Mouse (Mus musculus) embryo, embryonic 11.5 days (tissue): Measurements from ENCODE around the gene Ppil6.

Experiments used
- DNase-seq: peaks from one replicate; pipeline ENCODE4 v3.0.0-alpha.2; 2012; ENCODE audit warnings: low read depth, low spot score

Ppil6 gene

DNA sequence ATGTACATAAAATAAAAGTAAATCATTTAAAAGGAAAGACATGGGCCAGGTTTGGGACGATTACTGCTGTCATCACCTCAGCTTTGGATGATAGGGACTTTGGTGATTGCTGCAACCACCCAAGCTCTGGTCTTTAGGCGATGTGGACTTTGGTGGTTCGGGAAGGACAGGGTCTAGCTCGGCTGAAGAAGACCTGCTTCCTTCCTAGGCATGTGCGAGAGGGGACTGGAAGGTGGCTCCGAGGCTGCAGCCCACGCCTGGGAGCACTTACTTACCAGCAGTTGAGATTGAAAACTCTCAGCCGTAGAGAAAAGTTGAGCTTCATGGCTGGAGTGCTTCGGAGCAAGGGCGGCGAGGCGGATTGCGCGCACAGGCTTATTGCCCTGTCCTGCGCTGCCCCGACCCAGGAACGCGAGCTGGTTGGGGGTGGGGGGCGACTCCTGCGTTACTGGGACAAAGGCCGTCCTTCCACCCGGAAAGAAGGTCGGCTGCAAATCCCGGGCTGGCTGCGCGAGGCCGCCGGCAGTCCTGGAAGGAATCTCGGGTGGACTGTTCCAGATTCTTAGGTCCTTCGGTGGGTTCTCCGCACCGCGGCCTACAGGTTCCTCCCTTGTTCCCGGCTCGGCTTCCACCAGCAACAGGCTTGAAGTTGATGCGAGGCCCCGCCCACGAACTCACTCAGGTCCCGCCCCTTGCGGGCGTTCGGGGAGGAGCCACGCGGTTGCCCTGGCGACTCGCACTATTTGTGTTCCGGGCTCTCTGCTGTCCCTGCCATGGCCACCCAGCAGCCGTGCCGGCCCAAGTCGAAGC is at the start of gene Ppil6, which contains the start of gene Smpd2:
Ppil6 (plus strand) TSS at position 732 of the 810 bp plus-strand sequence.
Smpd2 (minus strand) TSS at position 662 of the 810 bp plus-strand sequence.
- peak; percentile 93 for DNase-seq

DNA sequence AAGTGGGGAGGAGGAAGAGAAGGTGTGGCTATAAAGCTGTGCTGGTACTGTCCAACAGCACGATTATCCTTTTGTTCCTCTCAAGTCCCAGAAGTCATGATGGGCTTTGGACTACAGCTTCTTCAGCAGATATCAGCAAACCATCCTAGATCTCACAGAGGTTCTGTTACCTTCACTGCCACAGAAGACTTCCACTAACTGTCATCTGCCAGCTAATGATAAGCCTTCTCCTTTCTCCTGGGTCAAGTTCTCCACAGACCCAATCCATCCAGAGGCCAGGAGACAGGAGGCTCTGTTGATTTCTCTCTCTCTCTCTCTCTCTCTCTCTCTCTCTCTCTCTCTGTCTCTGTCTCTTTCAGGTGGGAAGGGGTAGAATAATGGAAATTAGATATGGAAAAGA is 42.0 kb upstream of the Ppil6 start:
- no peak for DNase-seq

DNA sequence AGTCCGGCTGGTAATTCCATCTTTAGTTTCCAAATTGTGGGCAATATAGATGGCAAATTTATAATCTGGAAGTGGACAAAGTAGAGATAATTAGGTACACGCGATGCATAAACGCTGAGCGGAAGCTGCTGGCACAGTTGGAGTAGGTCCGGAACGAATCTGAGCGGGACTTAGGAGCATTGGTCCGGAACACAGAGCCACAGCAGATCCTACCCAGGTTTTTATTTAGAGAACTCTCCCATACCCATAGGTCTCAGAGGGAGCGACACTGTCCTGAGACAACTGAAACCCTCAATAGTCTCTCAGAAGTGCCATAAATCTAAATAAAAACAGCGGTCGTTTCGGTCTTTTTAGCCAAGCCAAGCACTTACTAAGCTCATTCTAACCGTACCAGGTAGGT is 40.6 kb upstream of the Ppil6 start:
- no peak for DNase-seq

DNA sequence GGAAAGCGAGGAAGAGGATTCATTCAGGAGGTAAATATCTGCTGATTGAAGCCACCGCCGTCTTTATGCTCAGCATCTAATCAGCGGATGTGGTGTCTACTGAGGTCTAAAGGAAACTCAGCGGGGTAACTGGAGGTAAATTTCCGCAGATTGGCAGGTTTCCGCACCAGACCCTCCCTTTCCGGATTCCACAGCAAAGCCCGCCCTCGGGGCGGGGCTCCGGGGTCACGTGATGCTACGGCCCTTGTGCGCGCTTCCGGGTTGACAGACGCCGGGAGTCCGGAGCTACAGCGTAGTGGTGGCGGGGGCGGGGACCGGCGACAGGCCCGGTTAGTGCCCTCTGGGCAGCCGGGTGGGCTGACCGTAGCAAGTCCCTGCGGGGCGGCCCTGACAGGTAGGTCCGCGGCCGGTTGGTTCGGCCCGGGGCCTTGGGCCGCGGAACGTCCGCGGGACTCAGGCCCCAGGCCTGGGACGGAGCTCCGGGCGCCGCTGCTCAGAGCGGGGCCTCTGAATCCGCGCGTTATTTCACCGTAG is 40.0 kb upstream of the Ppil6 start, which contains the start of gene Zbtb24:
Zbtb24 (plus strand) TSS at position 247 of the 534 bp plus-strand sequence.
- peak; percentile 95 for DNase-seq

DNA sequence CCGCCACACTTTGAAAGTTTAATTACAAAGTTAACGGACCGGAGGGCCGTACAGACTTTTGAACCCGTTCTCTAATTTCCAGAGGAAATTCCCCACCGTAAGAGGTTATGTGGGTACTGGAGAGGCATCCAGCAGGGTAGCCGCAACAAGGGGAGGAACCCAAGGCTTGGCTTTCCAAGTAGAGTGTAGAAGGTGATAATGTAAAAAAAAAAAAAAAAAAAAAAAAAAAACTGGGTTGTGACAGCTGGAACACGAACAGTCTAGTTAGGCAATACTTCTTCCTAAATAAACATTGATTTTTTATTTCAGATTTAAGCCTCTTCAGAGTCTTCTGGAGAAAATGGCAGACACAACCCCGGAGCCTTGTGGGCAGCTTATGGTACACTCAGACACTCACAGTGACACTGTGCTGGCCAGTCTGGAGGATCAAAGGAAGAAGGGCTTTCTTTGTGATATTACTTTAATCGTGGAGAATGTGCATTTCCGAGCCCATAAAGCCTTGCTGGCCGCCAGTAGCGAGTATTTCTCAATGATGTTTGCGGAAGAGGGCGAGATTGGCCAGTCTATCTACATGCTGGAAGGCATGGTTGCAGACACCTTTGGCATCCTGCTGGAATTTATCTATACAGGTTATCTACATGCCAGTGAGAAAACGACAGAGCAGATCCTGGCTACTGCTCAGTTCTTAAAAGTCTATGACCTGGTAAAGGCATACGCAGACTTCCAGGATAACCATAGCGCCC is 39.3 kb upstream of the Ppil6 start:
- no peak for DNase-seq

DNA sequence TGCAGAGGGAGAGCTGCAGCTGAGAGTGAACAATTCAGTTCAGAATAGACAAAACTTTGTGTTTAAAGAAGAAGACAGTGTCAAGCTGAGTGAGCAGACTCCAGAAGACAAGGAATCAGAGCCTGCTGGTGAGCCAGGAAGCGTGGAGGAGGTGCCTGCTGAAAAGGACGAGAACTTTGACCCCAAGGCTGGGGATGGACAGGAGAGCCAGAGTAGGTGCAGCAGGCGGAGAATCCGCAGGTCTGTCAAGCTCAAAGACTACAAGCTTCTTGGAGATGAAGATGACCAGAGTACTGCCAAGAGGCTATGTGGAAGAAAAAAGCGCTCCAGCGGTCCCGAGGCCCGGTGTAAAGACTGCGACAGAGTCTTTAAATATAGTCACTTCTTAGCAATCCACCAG is 38.6 kb upstream of the Ppil6 start:
- DNase-seq = no peak

DNA sequence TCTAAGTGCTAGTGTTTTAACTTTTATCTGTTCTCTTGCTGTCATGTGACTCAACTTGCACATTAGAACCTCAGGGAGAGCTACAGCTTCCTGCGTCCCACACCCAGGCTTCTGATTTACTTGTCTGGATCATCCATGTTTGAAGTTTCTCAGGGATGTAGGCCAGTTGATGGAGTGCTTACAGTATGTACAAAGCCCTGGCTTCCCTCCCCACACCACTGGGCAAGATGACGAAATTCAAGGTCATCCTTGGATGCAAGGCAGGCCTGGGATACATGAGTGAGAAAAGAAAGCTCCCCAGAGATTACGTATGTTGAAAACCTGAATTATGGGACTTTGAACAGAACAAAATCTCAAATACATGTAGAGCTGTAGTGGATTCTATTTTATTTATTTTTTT is 37.4 kb upstream of the Ppil6 start:
- DNase-seq = no peak

DNA sequence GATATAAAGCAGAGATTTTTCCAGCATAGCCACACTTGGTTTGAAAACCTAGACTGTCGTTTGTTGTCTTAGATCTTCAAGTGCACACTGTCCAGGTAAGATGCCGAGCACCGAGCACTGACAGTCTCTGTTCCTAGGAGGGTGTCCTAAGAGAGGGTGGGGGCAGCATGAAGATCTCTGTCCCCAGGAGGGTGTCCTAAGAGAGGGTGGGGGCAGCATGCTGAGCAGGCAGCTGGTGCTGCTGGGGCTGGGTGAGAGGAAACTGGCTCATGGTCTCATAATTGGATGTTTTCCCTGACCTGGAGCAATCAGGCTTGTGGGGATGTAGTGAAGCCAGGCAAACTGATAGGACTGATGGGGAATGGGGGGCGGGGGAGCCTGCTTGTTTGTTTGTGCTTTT is 30.2 kb upstream of the Ppil6 start:
- no peak for DNase-seq

DNA sequence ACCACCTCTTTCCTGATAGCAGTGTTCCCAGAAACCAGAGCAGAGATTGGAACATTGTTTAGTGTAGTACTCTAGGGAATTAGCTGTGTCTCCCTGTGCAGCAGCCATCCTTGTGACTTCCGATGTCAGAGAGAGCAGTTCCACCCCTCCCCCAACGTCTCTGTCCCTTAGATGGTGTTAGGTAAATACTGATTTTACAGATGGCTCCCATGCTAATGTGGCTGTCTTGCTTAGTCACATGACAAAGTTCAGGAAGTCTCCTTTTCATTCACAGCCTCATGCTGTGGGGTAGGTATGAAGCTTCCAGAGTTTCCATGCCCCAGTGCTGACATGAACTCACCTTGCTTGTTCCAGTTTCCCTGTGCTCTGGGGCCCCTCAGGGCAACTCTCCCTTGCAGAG is 29.7 kb upstream of the Ppil6 start:
- no peak for DNase-seq

DNA sequence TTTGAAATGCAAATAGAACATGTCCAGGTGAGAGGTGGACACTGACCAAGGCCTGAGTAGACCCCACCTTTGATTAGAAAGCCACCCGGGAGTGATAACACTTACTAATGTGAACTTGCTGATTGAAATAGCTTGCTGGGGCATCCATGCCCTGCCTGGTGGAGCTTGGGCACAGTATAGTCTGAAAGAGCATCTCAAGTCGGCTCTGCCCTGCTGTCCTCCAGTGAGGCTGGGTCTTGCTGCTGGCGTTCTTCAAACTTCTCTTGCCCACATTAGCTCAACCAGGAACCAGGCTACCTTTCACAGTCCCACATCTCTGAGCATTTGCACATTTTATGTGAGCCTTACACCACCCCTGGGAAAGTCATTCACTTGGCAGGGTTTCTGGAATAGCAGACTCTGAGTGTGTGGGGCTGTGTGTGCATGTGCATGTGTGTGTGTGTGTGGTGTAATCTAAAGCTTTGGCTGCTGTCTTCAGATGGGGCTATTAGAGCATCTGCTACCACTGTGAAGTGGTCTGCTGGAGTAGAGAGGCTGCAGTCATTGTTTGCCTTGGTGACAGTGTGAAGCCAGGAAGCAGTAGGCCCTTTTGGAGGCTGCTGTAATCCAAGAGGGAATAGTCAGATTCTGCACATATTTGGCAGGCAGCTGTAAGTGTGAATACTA is 29.0 kb upstream of the Ppil6 start:
- DNase-seq = no peak

DNA sequence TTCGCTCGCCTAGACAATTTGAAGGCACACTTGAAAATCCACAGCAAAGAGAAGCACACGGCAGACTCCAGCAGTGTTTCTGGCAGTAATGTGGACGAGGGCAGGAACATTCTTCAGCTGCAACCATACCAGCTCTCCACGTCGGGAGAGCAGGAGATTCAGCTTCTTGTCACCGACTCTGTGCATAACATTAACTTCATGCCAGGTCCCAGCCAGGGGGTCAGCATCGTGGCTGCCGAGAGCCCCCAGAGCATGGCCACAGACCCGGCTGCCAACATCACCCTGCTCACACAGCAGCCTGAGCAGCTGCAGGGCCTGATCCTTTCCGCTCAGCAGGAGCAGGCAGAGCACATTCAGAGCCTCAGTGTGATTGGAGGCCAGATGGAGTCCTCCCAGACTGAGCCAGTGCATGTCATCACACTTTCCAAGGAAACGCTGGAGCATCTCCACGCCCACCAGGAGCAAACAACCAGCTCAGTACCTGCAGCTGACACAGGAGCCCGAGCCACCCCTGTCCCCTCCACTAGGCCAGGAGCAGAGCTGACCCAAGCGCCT is 25.8 kb upstream of the Ppil6 start:
- no peak for DNase-seq

DNA sequence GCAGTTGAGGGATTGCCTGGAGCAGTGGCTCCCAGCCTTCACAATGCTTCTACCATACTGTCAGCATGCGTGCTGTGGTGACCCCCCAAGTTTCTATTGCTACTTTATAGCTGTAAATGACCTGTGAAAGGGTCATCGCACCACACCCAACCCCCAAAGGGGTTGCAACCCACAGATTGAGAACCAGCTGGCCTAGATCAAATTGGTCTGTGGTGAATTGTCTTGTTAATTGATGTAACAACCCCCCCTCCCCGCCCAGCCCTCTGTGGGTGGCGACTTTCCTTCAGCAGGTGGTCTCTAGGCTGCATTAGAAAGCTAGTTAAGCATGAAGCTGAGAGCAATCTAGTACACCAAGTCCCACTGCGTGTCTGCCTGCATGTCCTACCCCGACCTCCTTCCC is 22.9 kb upstream of the Ppil6 start:
- no peak for DNase-seq

DNA sequence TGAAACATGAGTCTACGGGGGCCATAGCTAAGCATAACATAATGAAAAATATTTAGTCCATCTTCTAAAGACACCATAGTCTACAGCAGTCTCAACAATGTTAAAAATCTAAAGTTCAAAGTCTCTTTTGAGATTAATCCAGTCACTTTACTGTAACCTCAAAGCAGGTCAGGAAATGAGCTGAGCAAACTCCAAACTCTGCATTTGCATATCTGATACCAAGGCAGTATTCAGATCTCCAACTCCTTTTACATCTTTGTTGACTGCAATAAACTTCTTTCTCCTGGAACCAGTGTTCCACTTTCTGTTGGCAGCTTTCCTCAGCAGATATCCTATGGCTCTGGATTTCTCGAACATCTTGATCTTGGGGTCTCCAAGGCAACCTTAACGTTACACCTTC is 19.5 kb upstream of the Ppil6 start:
- DNase-seq = no peak

DNA sequence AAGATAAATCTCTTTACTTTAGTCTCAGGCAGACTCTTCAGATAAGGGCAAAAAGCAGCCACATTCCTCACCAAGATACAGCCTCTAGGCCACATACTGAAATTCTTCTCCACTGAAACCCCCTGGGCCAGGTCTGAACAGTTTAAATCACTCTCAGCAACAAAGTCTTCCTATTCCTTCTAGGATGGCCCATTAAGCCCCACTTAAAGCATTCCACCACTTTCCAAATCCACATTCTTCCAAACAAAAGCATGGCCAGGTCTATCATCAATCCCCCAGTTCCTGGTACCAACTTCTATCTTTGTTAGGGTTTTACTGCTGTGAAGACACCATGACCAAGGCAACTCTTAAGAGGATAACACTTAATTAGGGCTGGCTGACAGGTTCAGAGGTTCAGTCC is 17.7 kb upstream of the Ppil6 start:
- no peak for DNase-seq

DNA sequence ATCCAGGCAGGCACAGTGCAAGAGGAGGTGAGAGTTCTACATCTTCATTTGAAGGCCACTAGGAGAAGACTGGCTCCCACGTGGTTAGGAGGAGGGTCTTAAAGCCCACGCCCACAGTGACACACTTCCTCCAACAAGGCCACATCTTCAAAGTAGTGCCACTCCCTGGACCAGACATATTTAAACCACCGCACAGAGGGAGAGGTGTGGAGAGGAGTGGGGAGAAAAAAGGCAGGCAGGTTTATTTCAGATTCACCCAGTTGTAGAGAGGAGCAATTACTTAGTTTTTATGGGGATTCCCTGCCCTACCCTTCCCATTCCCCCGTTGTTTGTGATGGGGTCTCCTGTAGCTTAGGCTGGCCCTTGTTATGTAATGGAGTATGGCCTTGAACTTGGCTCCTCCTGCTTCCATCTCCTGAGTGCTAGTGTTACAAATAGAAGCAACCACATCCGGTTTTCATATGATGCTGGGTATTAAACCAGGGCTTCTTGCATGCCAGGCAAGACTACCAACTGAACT is 17.2 kb upstream of the Ppil6 start:
- DNase-seq = no peak

DNA sequence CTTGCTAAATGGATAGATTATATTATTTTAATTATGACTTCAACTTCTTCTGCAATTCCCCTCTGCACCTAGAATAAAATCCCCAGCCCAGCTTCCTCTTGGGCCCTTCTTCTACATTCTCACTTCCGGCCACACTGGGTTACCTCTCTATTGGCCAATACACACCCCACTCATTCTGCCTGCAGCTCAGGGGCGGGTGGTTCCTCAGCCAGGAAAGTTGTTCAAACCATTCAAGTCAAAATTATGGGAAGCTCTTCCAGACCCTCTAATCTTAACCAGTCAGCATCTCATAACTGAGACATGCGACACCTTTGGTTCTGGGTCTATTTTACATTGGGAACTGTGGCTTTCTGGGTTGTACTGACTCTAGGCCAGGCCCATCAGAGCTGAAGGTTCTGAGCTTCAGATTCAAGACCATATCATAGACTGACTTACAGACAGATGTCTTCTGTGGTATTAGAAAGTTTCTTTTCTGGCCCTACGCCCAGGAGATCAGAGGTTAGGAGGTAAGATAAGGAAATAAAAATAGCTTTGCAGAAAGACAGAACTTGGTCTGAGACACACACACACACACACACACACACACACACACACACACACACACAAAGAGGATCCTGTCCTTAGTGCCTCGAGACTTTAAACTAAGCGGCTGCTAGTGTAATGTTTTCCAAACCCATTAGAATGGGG is 16.3 kb upstream of the Ppil6 start:
- DNase-seq = no peak

DNA sequence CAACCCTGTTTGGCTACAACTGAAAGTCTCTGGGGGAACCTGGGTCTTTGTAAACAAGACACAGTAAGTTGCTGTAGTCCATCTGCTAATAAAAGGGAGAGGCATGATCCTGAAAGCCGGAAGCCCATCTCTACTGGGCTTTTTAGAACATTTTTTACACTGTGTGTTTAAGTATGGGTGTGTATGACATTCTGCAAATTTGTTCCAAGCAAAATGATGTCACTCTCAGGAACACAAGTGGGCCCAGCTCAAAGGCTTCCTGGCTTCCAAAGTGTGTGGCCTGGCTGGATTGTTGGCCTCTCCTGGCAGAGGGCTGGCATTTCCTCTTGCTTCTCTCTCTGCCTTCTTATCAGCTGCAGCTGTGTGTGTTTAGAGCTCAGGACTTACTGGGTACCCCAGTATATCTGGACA is 15.3 kb upstream of the Ppil6 start:
- DNase-seq = no peak

DNA sequence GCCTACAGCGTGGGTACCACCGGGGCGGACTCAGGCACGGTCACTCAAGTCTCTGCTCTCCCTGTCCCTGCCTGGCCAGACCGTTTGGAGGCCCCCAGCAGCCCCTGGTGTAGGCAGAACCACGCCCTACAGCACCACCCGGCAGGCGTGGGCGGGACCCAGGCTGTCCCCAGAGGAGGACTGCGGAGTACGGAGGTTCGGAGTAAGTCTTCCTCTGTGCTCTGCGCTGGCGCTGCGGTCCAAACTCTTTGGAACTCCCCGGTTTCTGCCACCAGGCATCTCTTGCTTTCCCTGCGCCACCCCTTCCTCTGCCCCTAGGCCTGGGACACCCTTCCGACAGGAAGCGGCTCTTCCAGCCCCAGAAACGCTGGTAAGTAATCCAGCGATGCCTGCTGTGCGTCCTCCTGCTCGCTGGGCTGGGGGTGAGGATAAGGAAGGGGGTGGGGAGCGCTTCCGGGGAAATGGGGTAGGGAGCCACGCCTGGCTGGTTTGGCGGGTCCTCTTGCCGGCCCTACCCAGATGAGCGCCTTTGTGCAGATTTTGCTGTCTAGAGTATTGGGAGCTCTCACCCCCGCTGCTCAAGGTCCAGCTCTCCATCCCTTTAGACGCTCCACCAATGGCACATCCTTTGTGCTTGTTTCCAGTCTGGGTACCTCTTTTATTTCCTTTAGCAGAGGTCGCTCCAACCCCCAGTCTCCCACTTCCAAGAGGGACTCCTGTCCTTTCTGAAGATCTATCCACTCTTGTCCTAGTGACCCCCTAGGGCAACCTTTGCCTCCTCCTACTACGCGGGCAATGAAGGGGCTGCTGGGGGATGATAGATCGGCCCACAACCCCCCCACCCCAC is 13.8 kb upstream of the Ppil6 start, which contains the start of gene Mical1:
Mical1 (plus strand) TSS at position 144 of the 847 bp plus-strand sequence.
- no peak for DNase-seq

DNA sequence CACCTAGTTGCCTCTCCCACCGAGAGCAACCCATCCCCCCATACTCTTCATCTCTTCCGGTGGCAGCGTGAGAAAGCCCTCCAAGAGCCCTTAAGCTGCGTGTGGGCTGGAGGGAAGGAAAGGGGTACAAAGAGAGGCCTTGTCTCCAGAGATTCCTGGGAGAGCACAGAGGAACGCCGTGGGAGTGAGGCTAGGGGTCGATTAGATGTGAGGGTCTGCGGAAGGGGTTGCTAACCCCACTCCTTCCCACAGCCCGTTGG is 13.3 kb upstream of the Ppil6 start:
- no peak for DNase-seq
